Mouse (Mus musculus) bone marrow macrophage, adult 2 months (primary cell): ENCODE measurements around the gene Aar2. TPM values are rescaled to one million over a fixed set of nuclear protein-coding genes. Genes with fewer than 3 reads are reported as not detected.
A peak's percentile ranks its signal among the peaks of the same experiment; 100 is the strongest.

Experiments used
- H3K27ac ChIP-seq: 2 replicates; pipeline ENCODE4 v1.5.1; 2012; ENCODE audit warnings: low read depth, low read length; ENCODE audit not compliant: insufficient read depth
- H3K4me1 ChIP-seq: 2 replicates; pipeline ENCODE4 v1.6.1; 2012; ENCODE audit warnings: low read length; ENCODE audit not compliant: control insufficient read depth, insufficient read depth
- H3K4me3 ChIP-seq: 2 replicates; pipeline ENCODE4 v1.5.1; 2012; ENCODE audit warnings: mild to moderate bottlenecking, low read length, moderate library complexity; ENCODE audit not compliant: insufficient read depth
- CTCF ChIP-seq: IDR thresholded peaks from 2 replicates; pipeline ENCODE4 v1.5.1; 2012; ENCODE audit warnings: low read depth, mild to moderate bottlenecking, low read length, moderate library complexity
- POLR2A ChIP-seq: IDR thresholded peaks from 2 replicates; pipeline ENCODE4 v1.6.1; 2012; ENCODE audit warnings: mild to moderate bottlenecking, low read depth, low read length, borderline replicate concordance
- polyA plus RNA-seq: library from polyadenylated mRNA; stranded (reverse); fragments of >200 nt; gene quantifications from 2 replicates; pipeline ENCODE4 v1.2.4, GENCODE M21; 2012; ENCODE audit not compliant: missing spikeins, insufficient read depth, insufficient read length

The Aar2 gene
- polyA plus RNA-seq, 1 experiment = 13.5 TPM

GRCm38 (mm10) chr2:156594987-156595490 is 47.7 kb downstream of the Aar2 start:
- TF ChIP-seq CTCF = no peak
- no peak for TF ChIP-seq POLR2A
- Histone ChIP-seq H3K4me1 (no peaks in the 10 kb centered on the region), H3K4me3 (no peak overlapping the region), H3K27ac (no peak overlapping the region)

GRCm38 (mm10) chr2:156602581-156602980 is 55.2 kb downstream of the Aar2 start:
- Histone ChIP-seq H3K4me1 (no peaks in the 10 kb centered on the region), H3K27ac (no peak overlapping the region), H3K4me3 (no peak overlapping the region)
- TF ChIP-seq CTCF (no peak), POLR2A (no peak)

GRCm38 (mm10) chr2:156603671-156604070 is 56.3 kb downstream of the Aar2 start:
- no peak for TF ChIP-seq CTCF
- no peak for TF ChIP-seq POLR2A
- Histone ChIP-seq H3K4me1 (no peaks in the 10 kb centered on the region), H3K27ac (no peak overlapping the region), H3K4me3 (no peak overlapping the region)

- Histone ChIP-seq H3K4me3 (no peak overlapping the region), H3K27ac (no peak overlapping the region), H3K4me1 (no peaks in the 10 kb centered on the region)
- TF ChIP-seq CTCF (no peak), POLR2A (no peak)
These were observed 57.8 kb downstream of the Aar2 start for GRCm38 (mm10) chr2:156605144-156605543.

GRCm38 (mm10) chr2:156605971-156606370 is 58.6 kb downstream of the Aar2 start:
- Histone ChIP-seq H3K4me3 (no peak overlapping the region), H3K27ac (no peak overlapping the region), H3K4me1 (no peaks in the 10 kb centered on the region)
- TF ChIP-seq POLR2A (no peak), CTCF (no peak)

GRCm38 (mm10) chr2:156613081-156613540 is 65.7 kb downstream of the Aar2 start:
- H3K27ac ChIP-seq = no peak overlapping the region
- no peak for TF ChIP-seq POLR2A
- peak; percentile 27; the same call in 1 of the 2 replicates for TF ChIP-seq CTCF
- H3K4me3 ChIP-seq = peak overlapping the region; percentile 14; the same call in 1 of the 2 replicates
- no peaks in the 10 kb centered on the region for H3K4me1 ChIP-seq

GRCm38 (mm10) chr2:156613541-156614257 is 66.3 kb downstream of the Aar2 start, which contains the start of gene Dlgap4:
Dlgap4 (plus strand) TSS chr2:156613705.
- H3K4me3 ChIP-seq = peak within 1 kb of the TSS; percentile 14; the same call in 1 of the 2 replicates
- H3K27ac ChIP-seq = no peak within 1 kb of the TSS
- no peaks in the 10 kb centered on the region for H3K4me1 ChIP-seq
- TF ChIP-seq POLR2A (no peak), CTCF (no peak)

GRCm38 (mm10) chr2:156614258-156614556 is 66.8 kb downstream of the Aar2 start:
- H3K27ac ChIP-seq = no peak overlapping the region
- no peaks in the 10 kb centered on the region for H3K4me1 ChIP-seq
- no peak overlapping the region for H3K4me3 ChIP-seq
- TF ChIP-seq CTCF (no peak), POLR2A (no peak)

- no peak for TF ChIP-seq POLR2A
- no peak for TF ChIP-seq CTCF
- Histone ChIP-seq H3K27ac (no peak overlapping the region), H3K4me3 (no peak overlapping the region), H3K4me1 (no peaks in the 10 kb centered on the region)
These were observed 67.6 kb downstream of the Aar2 start for GRCm38 (mm10) chr2:156614661-156615654.

- Histone ChIP-seq H3K27ac (no peak overlapping the region), H3K4me3 (no peak overlapping the region), H3K4me1 (no peaks in the 10 kb centered on the region)
- no peak for TF ChIP-seq POLR2A
- no peak for TF ChIP-seq CTCF
These were observed 69.1 kb downstream of the Aar2 start for GRCm38 (mm10) chr2:156616513-156616912.
